Mouse (Mus musculus) liver, adult 2 months (tissue): ENCODE data around the gene Vmn2r91.
"Not testable (repeated sequence)": the region's sequence is repeated elsewhere in the genome, so short reads cannot be mapped to it uniquely, and the experiment has no call there.

Experiments
- CTCF ChIP-seq: fragments of 200-500 bp; IDR thresholded peaks from 2 replicates; pipeline ENCODE4 v1.5.1; 2011; ENCODE audit warnings: low read depth, low read length, control low read depth
- POLR2A ChIP-seq: fragments of 200-500 bp; IDR thresholded peaks from 2 replicates; pipeline ENCODE4 v1.6.1; 2011; ENCODE audit warnings: low read length, control low read depth; ENCODE audit not compliant: insufficient read depth; ENCODE audit errors: extremely low read depth

GRCm38 (mm10) chr17:18161194-18161593 lies 76.4 kb downstream of the Vmn2r91 start:
- not testable (repeated sequence) for TF ChIP-seq CTCF, POLR2A
